Comparison of ENCODE assay signal across 9 mouse cellular contexts in the genomic region with DNA sequence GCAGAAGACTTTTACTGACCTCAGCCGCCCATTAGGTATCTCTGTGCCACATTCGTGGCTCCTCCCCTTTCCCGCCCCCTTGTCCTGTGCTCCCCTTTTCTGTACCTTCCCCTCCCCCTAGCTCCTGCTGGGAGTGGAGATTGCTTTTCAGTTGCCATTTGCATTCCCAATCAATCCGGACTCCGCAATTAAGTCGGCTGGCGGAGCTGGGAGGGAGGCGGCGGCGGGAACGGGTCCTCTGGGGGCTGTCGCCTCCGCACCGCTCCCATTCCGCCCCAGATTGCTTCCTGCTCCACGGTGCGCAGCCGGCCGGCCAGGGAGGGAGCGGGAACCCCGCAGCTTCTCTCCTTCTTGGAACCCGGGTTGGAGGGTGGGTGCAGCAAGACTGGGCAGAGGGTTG. TPM values are rescaled to one million over a fixed set of nuclear protein-coding genes. Genes with fewer than 3 reads are reported as not detected.
A peak's percentile ranks its signal among the peaks of the same experiment; 100 is the strongest.
DNase-seq lines count a peak whose midpoint lies in the region; ATAC-seq and TF ChIP-seq lines count a peak whose summit lies in the region.
"Had no signal": no experiment of that assay in that cellular context is flagged by ENCODE, and none has a peak within 500 bp of the region (broad histone marks: within the 10 kb centered on the region; RNA-seq: fewer than 3 reads in every experiment).

No protein-coding gene starts in this region.

- peak overlapping the region; percentile 40 for H3K4me2 ChIP-seq in hindbrain, embryonic 15.5 days
- peak overlapping the region; percentile 52 for H3K4me2 ChIP-seq in liver, embryonic 12.5 days

- peaks cover 4% of the 10 kb centered on the region; the same call in 1 of the 2 replicates for H3K27me3 ChIP-seq in E14TG2a.4 (ENCODE audit: insufficient read depth, low read length)
- H3K27me3 ChIP-seq in hindbrain, embryonic 15.5 days = no peaks in the 10 kb centered on the region
- H3K27me3 ChIP-seq in liver, embryonic 12.5 days (replicated peaks) = no peaks in the 10 kb centered on the region

- TF ChIP-seq CTCF in E14TG2a.4 (conservative IDR thresholded peaks at IDR 0.05; ENCODE audit: low read length) = no peak

- peak overlapping the region; percentile 78 for H3K4me3 ChIP-seq in E14TG2a.4 (replicated peaks; ENCODE audit: low read length)
- H3K4me3 ChIP-seq in hindbrain, embryonic 15.5 days = no peak overlapping the region
- peak overlapping the region; percentile 24 for H3K4me3 ChIP-seq in liver, embryonic 12.5 days

- DNase-seq in ZHBTc4 (ENCODE audit: low read depth, low spot score) = peak; percentile 64
- no peak for DNase-seq in left cerebral cortex, adult 18-20 months (ENCODE audit: low spot score in 2 of 2)
- no peak for DNase-seq in natural killer cell, adult 2 months (ENCODE audit: low spot score in 2 of 2)
- no peak for DNase-seq in gastrocnemius, adult 8-10 months (ENCODE audit: low spot score in 2 of 2)

- 0 out of 2 replicates have a peak overlapping the region, but pooled peaks have one; percentile 11 for H3K9ac ChIP-seq in hindbrain, embryonic 15.5 days
- H3K9ac ChIP-seq in liver, embryonic 12.5 days = no peak overlapping the region

- WGBS in hindbrain, embryonic 15.5 days = 16% methylated on average over 22 of the region's 22 CpGs
- 70% methylated on average over 22 of the region's 22 CpGs for WGBS in liver, embryonic 12.5 days (ENCODE audit: insufficient replicate concordance)

- 0 out of 2 replicates have a peak, but pooled peaks have one; percentile 7 for ATAC-seq in hindbrain, embryonic 15.5 days (ENCODE audit: low FRiP score, low read depth)
- ATAC-seq in liver, embryonic 12.5 days = no peak
- no peak for ATAC-seq in megakaryocyte, adult 5-6 weeks (ENCODE audit: poor library complexity, severe bottlenecking)

- H3K9me3 ChIP-seq in E14TG2a.4 (ENCODE audit: low read length) = no peaks in the 10 kb centered on the region
- H3K9me3 ChIP-seq in hindbrain, embryonic 15.5 days = no peaks in the 10 kb centered on the region
- no peaks in the 10 kb centered on the region for H3K9me3 ChIP-seq in liver, embryonic 12.5 days (replicated peaks)

- peak overlapping the region; percentile 56 for H3K27ac ChIP-seq in hindbrain, embryonic 15.5 days (replicated peaks)
- H3K27ac ChIP-seq in liver, embryonic 12.5 days = no peak overlapping the region

- peaks cover 69% of the 10 kb centered on the region for H3K36me3 ChIP-seq in E14TG2a.4 (ENCODE audit: insufficient read depth, low read length)
- H3K36me3 ChIP-seq in hindbrain, embryonic 15.5 days = peaks cover 34% of the 10 kb centered on the region
- H3K36me3 ChIP-seq in liver, embryonic 12.5 days = peaks cover 84% of the 10 kb centered on the region

- H3K4me1 ChIP-seq in E14TG2a.4 (replicated peaks; ENCODE audit: low read depth, low read length) = peaks cover 71% of the 10 kb centered on the region
- peaks cover 48% of the 10 kb centered on the region for H3K4me1 ChIP-seq in hindbrain, embryonic 15.5 days (replicated peaks)
- peaks cover 37% of the 10 kb centered on the region for H3K4me1 ChIP-seq in liver, embryonic 12.5 days

RNA-seq across cellular contexts. Expression of gene Agap3, which starts 33.0 kb away (rescaled TPM):
- polyA plus RNA-seq in hindbrain, embryonic 15.5 days (2015; fragmentation: Nextera tagmentation; extraction: Ambion mirVana) = 112 and 124 TPM in 2 replicates
- 25.5 and 26.5 TPM in 2 replicates for polyA plus RNA-seq in liver, embryonic 12.5 days (2016; fragmentation: Nextera tagmentation; extraction: Ambion mirVana)
- 12.1 and 14.2 TPM in 2 replicates for total RNA-seq in megakaryocyte, adult 5-6 weeks (2015)
- 19.7 and 23.9 TPM in 2 replicates for total RNA-seq in megakaryocyte, adult 5-6 weeks (2017)
- total RNA-seq in left cerebral cortex, adult 18-20 months (2021) = 100 to 1,000 TPM; 517 to 575 TPM
- 10 to 100 TPM; 79.7 to 89.0 (median 83.6) TPM for total RNA-seq in gastrocnemius, adult 8-10 months (2022)

RNA-seq across cellular contexts. Expression of gene Tmub1, which starts 37.3 kb away (rescaled TPM):
- 55.1 and 64.2 TPM in 2 replicates for polyA plus RNA-seq in hindbrain, embryonic 15.5 days (2015; fragmentation: Nextera tagmentation; extraction: Ambion mirVana)
- 6.7 and 7.2 TPM in 2 replicates for polyA plus RNA-seq in liver, embryonic 12.5 days (2016; fragmentation: Nextera tagmentation; extraction: Ambion mirVana)
- 11.3 and 13.4 TPM in 2 replicates for total RNA-seq in megakaryocyte, adult 5-6 weeks (2015)
- 11.7 and 20.9 TPM in 2 replicates for total RNA-seq in megakaryocyte, adult 5-6 weeks (2017)
- 10 to 100 TPM; 27.2 to 27.3 TPM for total RNA-seq in left cerebral cortex, adult 18-20 months (2021)
- 10 to 100 TPM; 18.4 to 19.9 (median 19.3) TPM for total RNA-seq in gastrocnemius, adult 8-10 months (2022)

RNA-seq across cellular contexts. Expression of gene Fastk, which starts 39.9 kb away (rescaled TPM):
- 96.8 and 113 TPM in 2 replicates for polyA plus RNA-seq in hindbrain, embryonic 15.5 days (2015; fragmentation: Nextera tagmentation; extraction: Ambion mirVana)
- polyA plus RNA-seq in liver, embryonic 12.5 days (2016; fragmentation: Nextera tagmentation; extraction: Ambion mirVana) = 72.4 and 78.0 TPM in 2 replicates
- 33.4 and 42.2 TPM in 2 replicates for total RNA-seq in megakaryocyte, adult 5-6 weeks (2015)
- 21.7 and 22.3 TPM in 2 replicates for total RNA-seq in megakaryocyte, adult 5-6 weeks (2017)
- 100 to 1,000 TPM; 108 to 131 TPM for total RNA-seq in left cerebral cortex, adult 18-20 months (2021)
- 100 to 1,000 TPM; 188 to 243 (median 221) TPM for total RNA-seq in gastrocnemius, adult 8-10 months (2022)

RNA-seq across cellular contexts. Expression of gene Gbx1, which starts 42.0 kb away (rescaled TPM):
- 6.8 and 8.8 TPM in 2 replicates for polyA plus RNA-seq in hindbrain, embryonic 15.5 days (2015; fragmentation: Nextera tagmentation; extraction: Ambion mirVana)
- polyA plus RNA-seq in liver, embryonic 12.5 days (2016; fragmentation: Nextera tagmentation; extraction: Ambion mirVana) = not detected in 2 replicates
- total RNA-seq in megakaryocyte, adult 5-6 weeks (2015) = not detected in 2 replicates
- total RNA-seq in megakaryocyte, adult 5-6 weeks (2017) = not detected in 2 replicates
- under 1 TPM; 0.21 to 0.33 TPM for total RNA-seq in left cerebral cortex, adult 18-20 months (2021)
- total RNA-seq in gastrocnemius, adult 8-10 months (2022) = not detected
- total RNA-seq: hematopoietic stem cell, adult 5-6 weeks had no signal

RNA-seq across cellular contexts. Expression of gene Asb10, which starts 55.8 kb away (rescaled TPM):
- polyA plus RNA-seq in hindbrain, embryonic 15.5 days (2015; fragmentation: Nextera tagmentation; extraction: Ambion mirVana) = 0.14 and 0.26 TPM in 2 replicates
- polyA plus RNA-seq in liver, embryonic 12.5 days (2016; fragmentation: Nextera tagmentation; extraction: Ambion mirVana) = 0.11 TPM in 1 of 2 replicates, not detected in the other
- total RNA-seq in megakaryocyte, adult 5-6 weeks (2015) = not detected in 2 replicates
- total RNA-seq in megakaryocyte, adult 5-6 weeks (2017) = not detected in 2 replicates
- not detected for total RNA-seq in left cerebral cortex, adult 18-20 months (2021)
- total RNA-seq in gastrocnemius, adult 8-10 months (2022) = 100 to 1,000 TPM; 101 to 130 (median 119) TPM
- total RNA-seq: hematopoietic stem cell, adult 5-6 weeks had no signal

Comparison
In these comparisons a context has a peak if more than half of its experiments do, and no peak if none do; other contexts are left out.
1. RNA of gene Agap3, which starts 33.0 kb away (total RNA-seq): 517 to 575 TPM in left cerebral cortex, adult 18-20 months; 79.7 to 89.0 TPM in gastrocnemius, adult 8-10 months and 12.1 to 23.9 TPM in megakaryocyte, adult 5-6 weeks; every median in the first group is over 4 times any median in the second.